Mouse (Mus musculus): Measurements from ENCODE around the gene Slc39a5.
A peak's percentile ranks its signal among the peaks of the same experiment; 100 is the strongest.

The Slc39a5 gene

GRCm38 (mm10) chr10:128374393-128374792, 26.6 kb downstream of the Slc39a5 start:
- DNase-seq, result no peak

- DNase-seq, result no peak
Observed at GRCm38 (mm10) chr10:128372989-128373748, 27.9 kb downstream of the Slc39a5 start.

- DNase-seq, result no peak
Observed at GRCm38 (mm10) chr10:128372142-128372541, 28.9 kb downstream of the Slc39a5 start.

- DNase-seq, result no peak
Observed at GRCm38 (mm10) chr10:128370601-128371000, 30.4 kb downstream of the Slc39a5 start.

- no peak for DNase-seq
Observed at GRCm38 (mm10) chr10:128370021-128370420, 31.0 kb downstream of the Slc39a5 start.

- DNase-seq, result no peak
Observed at GRCm38 (mm10) chr10:128369599-128369998, 31.4 kb downstream of the Slc39a5 start.

- DNase-seq, result no peak
Observed at GRCm38 (mm10) chr10:128369218-128369543, 31.8 kb downstream of the Slc39a5 start.

GRCm38 (mm10) chr10:128368402-128369217, 32.4 kb downstream of the Slc39a5 start, which contains the start of gene Coq10a:
TSS of gene Coq10a (minus strand) at chr10:128368997.
- DNase-seq, result peak; percentile 89

- no peak for DNase-seq
Observed at GRCm38 (mm10) chr10:128367899-128368401, 33.1 kb downstream of the Slc39a5 start.

GRCm38 (mm10) chr10:128362568-128362967, 38.5 kb downstream of the Slc39a5 start:
- DNase-seq, result peak; percentile 38

- no peak for DNase-seq
Observed at GRCm38 (mm10) chr10:128361836-128362235, 39.2 kb downstream of the Slc39a5 start.

- no peak for DNase-seq
Observed at GRCm38 (mm10) chr10:128359226-128359625, 41.8 kb downstream of the Slc39a5 start.

- DNase-seq, result peak; percentile 77
Observed at GRCm38 (mm10) chr10:128358796-128359195, 42.2 kb downstream of the Slc39a5 start.

GRCm38 (mm10) chr10:128347541-128347940, 53.5 kb downstream of the Slc39a5 start:
- DNase-seq, result no peak

All from lung, postnatal 14 days (tissue).